Mouse (Mus musculus) layer of hippocampus, adult 9-11 months (tissue): ENCODE measurements around the gene Bak1.

Experiments
- DNase-seq: peaks from one replicate; pipeline ENCODE4 v3.0.0; 2022

Bak1 gene

DNA sequence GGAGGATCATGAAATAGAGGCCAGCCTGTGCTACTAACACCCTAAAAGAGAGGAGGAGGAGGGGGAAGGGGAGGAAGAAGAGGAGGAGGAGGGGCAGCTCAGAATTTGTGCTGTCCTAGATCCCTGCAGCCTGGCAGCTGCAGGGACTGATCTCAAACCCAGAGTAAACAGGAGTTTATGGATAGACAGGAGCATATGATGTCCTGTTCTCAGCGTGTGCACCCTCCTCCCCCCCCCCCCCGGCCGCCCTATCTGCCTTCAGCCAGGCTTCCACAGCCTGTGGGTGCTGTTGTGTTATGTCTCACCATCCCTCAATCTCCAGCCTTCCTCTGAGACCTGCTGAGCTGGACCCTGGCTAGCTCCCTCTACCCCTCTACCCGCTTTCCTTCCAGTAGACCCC, at the start of gene Bak1:
Gene Bak1, minus strand, starts transcription at position 101 of the 400 bp plus-strand sequence.
- no peak for DNase-seq

DNA sequence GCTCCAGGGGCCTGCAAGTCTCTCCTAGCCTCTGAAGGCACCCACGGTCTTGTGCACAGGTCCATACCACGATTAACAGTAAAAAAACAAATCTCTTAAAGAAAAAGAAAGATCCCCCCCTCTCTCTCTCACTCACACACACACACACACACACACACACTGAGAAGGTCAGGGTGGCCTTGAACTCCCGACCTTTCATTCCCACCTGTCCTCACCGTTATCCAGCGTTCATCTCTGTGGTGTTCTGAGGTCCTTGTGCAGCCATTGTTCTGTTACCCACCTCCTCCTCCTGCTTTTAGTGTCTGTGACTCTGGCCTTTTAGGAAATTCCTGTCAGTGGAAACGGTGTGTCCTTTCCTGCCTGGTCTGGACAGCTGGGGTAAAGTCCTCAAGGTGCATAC, 49.7 kb upstream of the Bak1 start:
- no peak for DNase-seq

DNA sequence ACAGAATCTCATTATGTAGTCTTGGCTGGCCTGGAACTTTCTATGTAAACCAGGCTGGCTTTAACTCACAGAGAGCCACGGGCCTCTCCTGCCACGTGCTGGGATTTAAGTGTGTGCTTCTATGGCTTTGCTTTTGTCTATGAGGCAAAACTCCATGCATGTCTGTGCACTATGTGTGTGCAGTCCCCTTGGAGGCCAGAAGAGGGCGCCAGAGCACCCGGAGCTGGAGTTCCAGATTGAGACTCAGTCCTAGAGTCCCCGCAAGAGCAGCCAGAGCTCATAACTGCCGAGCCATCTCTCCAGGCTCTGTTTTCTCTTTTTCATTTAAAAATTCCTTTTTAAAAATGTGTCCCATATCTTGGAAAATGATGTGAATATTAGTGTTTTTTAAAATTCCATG, 49.1 kb upstream of the Bak1 start:
- DNase-seq: no peak

DNA sequence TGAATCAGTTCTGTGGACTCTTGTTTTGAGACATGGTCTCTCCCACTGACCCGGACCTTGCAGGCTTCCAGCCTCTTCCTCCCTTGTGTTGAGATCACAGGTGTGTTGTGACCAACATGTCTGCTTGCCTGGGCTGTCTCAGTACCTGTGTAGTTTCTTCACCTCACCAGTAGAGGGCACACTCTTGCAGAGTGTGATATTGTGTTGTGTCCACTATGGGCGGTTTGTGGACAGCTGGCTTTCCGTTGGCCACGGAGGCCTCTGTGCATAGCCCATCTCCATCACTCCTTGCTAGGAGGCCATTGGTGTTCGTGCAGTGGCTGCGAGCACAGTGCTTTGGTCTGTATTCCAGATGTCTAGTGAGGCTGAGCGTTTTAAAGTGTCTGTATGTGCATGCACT, 48.3 kb upstream of the Bak1 start:
- no peak for DNase-seq

DNA sequence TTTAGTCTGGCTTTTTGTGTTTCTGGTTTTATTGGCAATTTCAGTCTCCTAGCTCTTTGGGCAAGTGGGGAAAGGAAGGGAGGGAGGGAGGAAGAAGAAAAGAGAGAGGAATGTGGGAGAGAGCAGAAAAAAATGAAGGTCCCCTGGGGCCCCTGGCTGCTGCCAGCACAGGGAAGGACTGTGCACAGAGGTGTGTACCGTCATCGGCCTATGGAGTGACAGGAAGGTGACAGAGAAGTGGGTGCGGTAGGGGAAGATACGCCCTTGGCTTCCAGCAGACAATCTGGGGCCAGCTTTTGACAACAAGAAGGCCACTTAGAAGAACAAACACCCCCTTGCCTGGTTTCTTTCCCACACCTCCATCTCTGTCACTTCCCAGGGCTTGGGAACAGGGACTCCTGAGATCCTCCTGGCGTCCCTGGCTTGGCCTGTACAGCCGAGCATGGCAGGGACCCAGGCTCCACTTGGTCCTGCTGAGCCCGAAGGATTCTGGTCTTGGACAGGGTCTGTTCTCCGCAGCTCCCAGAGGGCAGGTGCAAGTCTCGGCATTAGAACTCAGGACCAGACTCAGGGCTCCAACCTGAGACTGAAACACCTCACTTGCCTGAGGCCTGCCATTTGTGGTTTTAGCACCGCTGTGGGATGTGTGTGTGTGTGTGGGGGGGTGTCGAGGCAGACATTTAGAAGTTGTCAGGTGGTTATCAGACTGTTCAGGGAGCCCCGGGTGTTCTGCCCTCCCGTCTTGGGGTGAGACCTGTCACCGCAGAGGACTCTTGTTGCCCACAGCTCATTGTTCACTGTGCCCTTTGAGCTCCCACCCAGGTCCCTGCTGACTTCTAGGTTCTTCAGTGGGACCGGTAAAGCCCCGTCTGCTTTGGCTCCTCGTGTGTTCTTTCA, 46.3 kb upstream of the Bak1 start:
- no peak for DNase-seq

DNA sequence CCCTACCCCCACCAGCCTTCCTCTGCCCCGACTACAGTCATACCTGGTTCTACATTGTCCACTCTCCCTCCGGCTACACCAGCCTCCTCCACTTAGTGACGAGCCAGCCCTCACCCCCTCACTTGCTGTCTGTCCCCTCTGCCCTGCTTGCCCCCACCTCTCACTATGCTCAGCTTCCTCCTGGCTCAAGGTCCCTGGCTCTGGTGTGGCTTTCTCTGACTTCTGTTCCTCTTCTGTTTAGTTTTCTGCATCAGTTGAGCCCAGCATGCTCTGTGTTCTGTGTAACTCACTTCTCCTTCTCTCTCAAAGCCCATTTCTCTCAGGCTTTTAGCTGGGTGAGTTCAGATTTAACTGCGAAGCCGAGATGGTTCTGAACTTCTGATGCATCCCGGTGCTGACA, 45.4 kb upstream of the Bak1 start:
- peak; percentile 38 for DNase-seq

DNA sequence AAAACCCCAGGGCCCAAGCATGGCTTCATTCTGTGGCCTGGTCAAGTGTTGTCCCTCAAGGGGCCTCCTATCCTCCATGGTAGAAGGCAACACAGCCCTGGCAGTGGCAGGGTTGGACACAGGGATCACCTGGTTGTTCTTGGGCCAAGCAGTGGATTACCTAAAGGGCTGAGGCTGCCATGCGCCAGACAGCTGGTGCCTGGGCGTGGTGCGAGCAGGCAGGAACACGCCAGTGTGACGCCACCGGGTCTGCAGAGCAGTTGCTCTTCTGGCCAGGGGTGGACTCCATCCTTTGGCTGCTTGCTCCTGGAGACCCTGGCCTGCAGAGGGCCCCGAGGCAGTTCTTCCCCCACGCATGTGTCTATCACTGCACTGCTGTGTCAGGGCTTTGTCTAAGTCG, 45.0 kb upstream of the Bak1 start:
- no peak for DNase-seq

DNA sequence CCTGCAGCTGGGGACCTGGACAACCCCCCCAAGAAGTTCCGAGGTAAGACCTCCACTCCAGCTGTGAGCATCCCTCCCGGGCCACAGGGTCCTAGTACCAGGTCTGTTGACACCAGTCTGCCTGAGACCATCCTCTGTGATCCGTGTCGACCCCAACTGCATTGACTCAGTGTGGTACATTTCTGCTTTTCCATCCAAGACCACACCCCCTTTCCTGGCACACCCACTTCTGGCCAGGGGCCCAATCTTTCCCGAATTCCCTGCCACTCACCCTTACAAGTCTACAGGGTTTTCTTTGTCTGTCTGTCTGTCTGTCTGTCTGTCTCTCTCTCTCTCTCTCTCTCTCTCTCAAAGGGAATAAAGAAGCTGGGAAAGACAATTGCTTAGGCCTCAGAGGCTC, 44.3 kb upstream of the Bak1 start:
- DNase-seq: no peak

DNA sequence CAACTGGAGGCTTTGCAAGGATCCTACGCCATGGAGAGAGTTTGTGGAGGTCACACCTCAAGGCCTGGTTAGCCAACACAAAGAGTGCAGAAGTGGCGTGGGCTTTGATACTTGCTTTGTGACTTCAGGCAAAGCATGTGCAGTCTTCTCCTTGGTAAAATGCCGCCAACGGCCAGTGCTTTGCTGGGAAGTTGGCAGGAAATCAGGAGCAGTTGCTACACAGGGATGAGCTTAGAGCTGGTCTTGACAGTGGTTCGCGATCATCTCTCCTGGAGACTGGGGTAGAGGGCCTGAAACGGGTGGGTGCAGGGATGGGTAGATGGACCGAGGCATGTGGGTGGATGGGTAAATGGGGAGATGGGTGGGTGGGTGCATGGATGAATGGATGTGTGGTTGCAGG, 43.6 kb upstream of the Bak1 start:
- DNase-seq: no peak

DNA sequence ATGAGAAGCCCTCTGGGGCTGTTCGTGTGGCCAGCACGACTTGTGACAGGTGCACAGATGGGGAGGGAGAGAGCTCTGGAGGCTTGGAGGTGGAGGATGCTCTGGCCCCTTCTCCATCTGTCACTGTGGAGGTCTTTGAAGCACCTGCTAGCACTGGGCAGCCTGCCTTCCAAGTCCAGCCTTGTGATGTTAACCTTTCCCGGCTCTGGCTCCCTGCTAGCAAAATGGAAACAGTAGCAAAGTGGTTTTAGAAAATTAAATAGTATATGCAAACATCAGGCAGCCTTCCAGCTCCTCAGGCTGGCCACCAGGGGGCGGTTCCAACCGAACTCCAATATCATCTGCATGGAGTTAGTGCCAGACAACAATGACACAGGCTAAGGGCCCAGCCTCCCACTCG, 42.8 kb upstream of the Bak1 start:
- DNase-seq: no peak

DNA sequence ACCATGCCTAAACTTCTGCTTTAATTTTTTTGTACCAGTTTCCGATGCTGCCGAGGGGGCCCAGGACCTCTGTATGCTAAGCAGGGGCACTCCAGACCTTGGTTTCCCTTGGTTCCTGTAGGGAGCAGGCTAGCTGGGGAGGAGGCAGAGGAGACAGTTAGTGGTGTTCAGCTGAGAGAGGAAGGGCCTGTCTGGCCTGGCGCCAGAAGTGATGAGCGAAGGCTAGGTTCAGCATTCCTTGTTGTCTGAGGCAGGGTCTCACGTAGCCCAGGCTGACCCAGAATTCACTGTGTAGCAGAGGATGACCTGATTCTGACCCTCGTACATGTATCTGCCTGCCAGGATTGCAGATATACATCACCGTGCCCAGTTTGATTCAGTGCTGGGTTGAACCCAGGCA, 42.1 kb upstream of the Bak1 start:
- DNase-seq: no peak

DNA sequence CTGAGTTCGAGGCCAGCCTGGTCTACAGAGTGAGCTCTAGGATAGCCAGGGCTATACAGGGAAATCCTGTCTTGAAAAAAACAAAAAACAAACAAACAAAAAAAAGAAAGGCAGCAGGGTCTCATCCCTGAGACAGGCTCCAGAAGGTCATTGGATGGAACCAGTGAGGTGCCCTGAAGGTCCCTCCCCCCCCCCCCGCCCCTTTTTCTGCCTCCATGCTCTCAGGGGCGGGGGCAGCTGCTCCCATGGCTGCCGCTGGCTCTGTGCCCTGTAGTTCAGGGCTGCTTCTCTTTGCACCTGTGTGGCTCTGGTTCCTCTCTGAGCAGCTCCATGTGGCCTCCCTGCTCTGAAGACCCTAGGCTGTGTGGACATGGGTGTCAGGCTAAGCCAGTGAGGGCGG, 40.3 kb upstream of the Bak1 start:
- no peak for DNase-seq

DNA sequence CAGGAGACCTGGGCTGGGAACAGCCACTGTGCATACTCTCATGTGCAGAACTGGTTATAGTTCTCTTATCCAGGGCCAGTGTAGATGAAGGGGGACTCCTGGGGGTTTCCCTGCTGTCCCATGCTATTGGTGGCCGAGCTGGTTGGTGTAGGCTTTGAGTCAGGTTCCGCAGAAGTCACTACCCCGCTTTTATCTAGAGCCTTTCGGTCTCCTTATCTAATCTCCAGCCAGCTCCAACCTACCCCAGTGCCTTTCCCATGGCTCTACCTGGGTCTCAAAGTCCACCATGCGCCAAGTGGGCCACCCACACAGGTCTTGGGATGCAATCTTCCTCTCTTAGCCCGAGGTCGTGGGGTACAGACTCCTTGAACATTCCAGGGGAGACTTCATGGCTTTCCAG, 37.3 kb upstream of the Bak1 start:
- DNase-seq: no peak

DNA sequence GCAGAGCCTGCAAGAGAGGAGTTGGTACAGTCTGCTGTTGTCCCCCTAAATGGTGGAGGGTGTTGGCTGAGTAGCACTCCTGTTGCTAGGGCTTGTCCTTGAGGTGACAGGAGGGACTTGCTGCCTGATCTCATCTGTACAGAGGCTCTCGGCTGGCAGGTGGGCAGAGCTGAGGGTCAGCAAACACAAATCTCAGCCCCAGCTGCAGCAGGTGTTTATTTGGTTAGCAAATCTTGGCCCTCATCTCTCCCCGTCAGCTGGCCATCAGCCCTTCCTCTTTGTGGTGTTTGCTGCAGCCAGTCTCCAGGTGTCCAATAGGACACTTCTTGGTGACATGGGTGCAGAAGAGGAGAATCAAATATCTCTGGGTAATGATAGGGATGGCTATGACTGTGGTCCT, 35.4 kb upstream of the Bak1 start:
- DNase-seq: no peak

DNA sequence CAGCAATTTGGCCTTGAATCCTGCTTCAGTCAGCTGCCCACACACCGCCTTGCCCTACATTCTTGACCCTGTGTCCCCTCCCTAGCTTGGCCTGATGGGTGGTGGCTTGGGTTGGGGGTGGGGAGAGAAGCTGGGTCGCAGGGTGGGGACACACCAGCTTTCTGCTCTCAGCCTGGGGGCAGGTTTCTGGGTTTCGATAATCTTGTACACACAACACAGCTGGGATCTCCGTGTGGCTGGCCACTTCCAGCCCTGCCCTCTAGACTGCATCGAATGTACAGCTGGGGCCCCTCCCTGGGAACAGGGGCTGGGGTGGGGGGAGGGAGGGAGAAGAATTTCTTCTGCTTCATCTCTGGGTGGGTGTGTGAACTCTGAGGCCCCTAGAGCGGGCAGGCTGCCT, 34.9 kb upstream of the Bak1 start:
- no peak for DNase-seq

DNA sequence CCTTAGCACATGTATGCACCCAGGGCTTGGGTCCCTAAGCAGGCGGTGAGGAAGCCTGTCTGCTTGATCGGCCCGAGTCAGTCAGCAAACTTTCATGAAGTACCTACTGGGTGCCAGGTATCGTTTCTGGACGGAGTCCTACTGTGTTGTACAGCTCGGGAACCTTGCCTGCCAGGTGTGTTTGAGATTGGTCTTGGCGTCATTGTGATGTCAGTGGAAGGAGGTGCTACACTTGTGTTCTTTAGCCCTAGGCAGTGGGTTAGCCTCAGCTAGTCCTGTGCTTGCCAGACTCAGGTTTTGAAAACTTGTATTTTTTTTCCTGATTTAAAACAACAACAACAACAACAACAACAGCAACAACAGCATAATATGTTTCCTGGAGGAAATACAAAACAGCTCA, 33.9 kb upstream of the Bak1 start:
- no peak for DNase-seq

DNA sequence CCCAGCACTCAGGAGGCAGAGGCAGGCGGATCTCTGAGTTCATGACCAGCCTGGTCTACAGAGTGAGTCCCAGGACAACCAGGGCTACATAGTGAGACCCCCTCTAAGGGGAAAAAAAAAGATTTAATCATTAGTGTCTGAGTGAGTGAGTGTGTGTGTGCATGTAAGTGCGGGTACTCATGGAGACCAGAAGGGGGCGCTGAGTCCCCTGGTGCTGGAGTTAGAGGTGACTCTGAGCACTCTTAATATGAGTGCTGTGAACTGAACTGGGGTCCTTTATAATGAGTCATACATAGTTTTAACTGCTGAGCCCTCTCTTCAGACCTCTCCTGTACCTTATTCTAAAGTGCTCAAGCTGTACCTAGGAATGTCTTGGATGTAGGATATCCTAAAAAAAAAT, 32.9 kb upstream of the Bak1 start:
- DNase-seq: no peak

DNA sequence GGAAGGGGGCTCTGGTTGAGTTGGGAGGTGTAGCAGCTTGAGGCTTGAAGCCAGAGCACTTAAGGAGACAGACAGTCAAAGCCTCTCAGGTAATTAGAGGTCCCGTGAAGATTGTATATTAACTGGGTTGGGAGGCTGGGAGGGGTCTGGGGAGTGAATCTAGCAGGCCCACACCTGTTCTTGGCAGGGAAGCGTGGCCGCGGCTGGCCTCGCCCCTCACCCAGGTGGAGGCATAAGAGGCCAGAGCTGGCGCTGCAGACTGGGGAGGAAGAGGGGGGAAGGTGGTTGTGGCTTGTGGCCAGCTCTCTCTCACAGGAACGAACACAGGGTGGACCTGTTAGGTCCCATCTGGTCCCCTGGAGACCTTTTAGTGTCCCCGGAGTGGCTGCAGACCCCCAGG, 31.9 kb upstream of the Bak1 start:
- no peak for DNase-seq

DNA sequence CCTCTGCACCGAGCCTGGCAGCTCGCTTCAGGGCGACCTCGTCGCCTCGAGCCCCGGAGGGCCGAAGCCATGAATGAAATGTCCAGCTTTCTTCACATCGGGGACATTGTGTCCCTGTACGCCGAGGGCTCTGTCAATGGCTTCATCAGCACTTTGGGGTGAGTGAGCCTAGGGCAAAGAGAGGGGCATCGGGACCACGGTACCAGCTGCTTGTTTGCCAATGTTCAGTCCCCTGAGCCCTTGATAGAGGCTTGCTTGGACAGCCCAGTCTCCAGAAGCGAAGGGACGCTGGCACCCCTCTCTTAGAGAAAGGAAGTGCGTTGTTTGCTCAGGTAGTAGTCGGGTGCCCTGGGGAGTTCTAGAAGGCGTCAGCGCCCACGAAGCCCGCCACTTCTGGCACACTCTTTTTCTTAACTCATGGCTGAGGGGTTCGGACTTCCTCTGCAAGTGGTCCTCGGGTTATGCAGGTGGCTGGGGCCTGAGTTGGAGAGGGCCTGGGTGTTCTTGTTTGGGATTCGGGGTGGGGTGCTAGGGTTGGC, 28.8 kb upstream of the Bak1 start:
- DNase-seq: no peak

DNA sequence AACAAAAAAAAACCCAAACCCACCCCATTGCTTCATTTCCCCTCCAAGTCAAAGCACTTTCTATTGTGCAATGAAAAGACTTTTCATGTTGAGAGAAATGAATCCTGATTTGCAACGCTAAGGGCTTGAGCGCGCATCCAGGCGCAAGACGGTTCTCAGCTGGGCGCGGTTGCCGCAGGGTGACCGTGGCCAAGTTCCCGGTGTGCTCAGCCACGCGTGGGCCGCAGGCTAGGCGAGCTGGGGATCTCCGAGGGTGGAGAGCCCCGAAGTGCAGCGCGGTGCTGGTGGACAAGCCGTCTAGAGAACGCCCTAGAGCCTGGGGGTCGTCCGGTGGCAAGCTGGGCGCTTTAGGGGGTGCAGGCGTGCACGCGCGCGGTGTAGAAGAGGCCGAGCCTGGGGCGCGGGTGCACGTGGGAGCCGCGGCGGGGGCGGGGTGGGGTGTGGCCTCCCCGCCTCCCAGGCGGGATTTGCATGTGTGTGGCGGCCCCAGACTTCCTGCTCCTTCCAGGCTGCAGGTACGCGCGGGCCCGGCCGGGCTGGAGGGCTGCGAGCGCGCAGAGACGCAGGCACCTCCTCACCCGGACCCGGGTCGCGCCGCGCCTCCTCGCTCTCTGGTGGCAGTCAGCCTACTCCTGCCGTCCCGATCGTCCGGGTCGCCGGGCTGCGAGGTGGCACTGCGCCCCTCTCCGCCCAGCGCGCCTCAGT, 28.2 kb upstream of the Bak1 start, which contains the start of gene Itpr3:
Gene Itpr3, plus strand, starts transcription at position 493 of the 705 bp plus-strand sequence.
- peak; percentile 24 for DNase-seq

DNA sequence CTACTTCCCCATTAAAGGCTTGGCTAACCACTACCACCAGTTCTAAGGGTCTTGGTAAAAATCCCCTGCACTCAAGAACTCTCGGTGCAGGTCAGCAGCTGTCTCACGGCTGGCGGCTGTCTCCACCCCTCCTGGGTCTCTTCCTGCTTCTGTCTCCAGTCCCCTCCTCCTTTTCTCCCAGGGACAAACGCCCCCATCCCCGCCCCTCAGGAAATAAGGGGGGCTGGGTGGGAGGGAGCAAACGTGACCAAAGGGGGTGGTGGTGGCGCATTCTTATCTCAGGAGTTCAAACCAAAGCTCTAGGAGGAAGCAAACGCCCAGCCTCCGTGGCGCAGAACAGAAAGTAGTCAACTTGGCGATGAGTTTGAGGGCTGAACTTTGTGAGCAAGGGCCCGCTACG, 27.4 kb upstream of the Bak1 start:
- peak; percentile 29 for DNase-seq

DNA sequence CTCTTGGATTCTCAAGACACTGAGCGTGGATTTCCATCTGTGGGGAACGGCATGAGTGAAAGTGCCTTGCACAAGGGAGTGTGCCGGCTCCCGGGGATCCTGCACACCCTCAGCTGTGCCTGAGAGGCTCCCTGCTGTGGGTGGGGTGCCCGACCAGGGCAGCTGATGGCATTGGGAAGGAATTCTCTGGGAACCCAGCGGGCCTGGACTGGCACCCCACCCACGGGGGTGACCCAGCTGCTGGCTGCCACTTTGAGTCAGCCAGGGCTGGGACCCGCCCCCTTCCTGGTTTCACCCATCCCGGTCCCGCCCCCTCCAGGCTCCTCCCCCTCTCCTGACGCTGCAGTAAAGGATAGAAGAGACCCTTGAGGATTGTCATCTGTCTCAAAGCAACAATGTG, 22.7 kb upstream of the Bak1 start:
- no peak for DNase-seq

DNA sequence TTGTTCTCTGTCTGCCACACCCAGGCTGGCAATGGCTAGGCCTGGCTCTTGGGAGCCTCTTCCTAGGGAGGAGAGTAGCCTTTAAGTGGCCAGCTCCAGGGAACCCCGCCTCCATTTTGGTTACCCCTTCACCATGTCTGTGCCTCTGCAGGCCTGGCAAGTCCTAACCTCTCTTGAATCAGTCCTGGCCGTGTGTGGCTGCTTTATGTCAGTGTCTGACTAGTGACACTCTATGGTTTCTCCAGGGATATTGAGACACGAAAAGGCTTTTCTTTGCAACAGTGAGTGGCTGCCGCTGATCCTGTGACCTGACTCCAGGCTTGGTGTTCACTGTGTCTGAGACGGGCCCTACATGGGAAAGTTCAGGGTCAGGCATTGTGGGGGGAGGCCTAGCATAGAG, 22.0 kb upstream of the Bak1 start:
- DNase-seq: no peak
